Mouse (Mus musculus) kidney, embryonic 14.5 days (tissue): ENCODE results near the gene Abtb2. TPM values are rescaled to one million over a fixed set of nuclear protein-coding genes. Genes with fewer than 3 reads are reported as not detected.

Experiments used
- ATAC-seq: fragments of 200-750 bp; cut with Nextera tagmentation; 2 replicates; pipeline ENCODE4 v1.8.0; 2017; ENCODE audit warnings: moderate number of reproducible peaks, mild to moderate bottlenecking, moderate TSS enrichment, moderate library complexity; ENCODE audit not compliant: low FRiP score, low TSS enrichment
- H3K27ac ChIP-seq: fragments of 300-500 bp; sonication (generic); 2 replicates; pipeline ENCODE4 v1.5.1; 2014; ENCODE audit warnings: low read depth, mild to moderate bottlenecking, low read length, moderate library complexity, mixed read lengths
- H3K27me3 ChIP-seq: fragments of 300-500 bp; sonication (generic); 2 replicates; pipeline ENCODE4 v1.6.1; 2014; ENCODE audit warnings: mild to moderate bottlenecking, low read length; ENCODE audit not compliant: control insufficient read depth, insufficient read depth
- H3K36me3 ChIP-seq: fragments of 300-500 bp; sonication (generic); 2 replicates; pipeline ENCODE4 v1.6.1; 2014; ENCODE audit warnings: low read length, mixed read lengths; ENCODE audit not compliant: control insufficient read depth, insufficient read depth
- H3K4me1 ChIP-seq: fragments of 300-500 bp; sonication (generic); 2 replicates; pipeline ENCODE4 v1.6.1; 2014; ENCODE audit warnings: low read length, mixed read lengths; ENCODE audit not compliant: control insufficient read depth, insufficient read depth
- H3K4me2 ChIP-seq: fragments of 300-500 bp; sonication (generic); replicated peaks from 2 replicates; pipeline ENCODE4 v1.6.1; 2014; ENCODE audit warnings: low read depth, mild to moderate bottlenecking, low read length
- H3K4me3 ChIP-seq: fragments of 300-500 bp; sonication (generic); 2 replicates; pipeline ENCODE4 v1.5.1; 2014; ENCODE audit warnings: mild to moderate bottlenecking, low read length
- H3K9ac ChIP-seq: fragments of 300-500 bp; sonication (generic); 2 replicates; pipeline ENCODE4 v1.6.1; 2014; ENCODE audit warnings: low read depth, mild to moderate bottlenecking, low read length, moderate library complexity
- H3K9me3 ChIP-seq: fragments of 300-500 bp; sonication (generic); 2 replicates; pipeline ENCODE4 v1.6.1; 2016; ENCODE audit warnings: low read length; ENCODE audit not compliant: control insufficient read depth
- WGBS: fragments of 180-500 bp; shearing (Covaris S2); extraction: QIAGEN DNeasy Blood & Tissue Kit; methylation state at CpG from one replicate; pipeline ENCODE4 v1.1.7; 2014; 5-methylcytosine and 5-hydroxymethylcytosine counted together
- polyA plus RNA-seq: library from polyadenylated mRNA; unstranded; fragments of >200 nt; fragmentation: Nextera tagmentation; extraction: Ambion mirVana; gene quantifications from 2 replicates; pipeline ENCODE4 v1.2.1, GENCODE M21; 2014

The Abtb2 gene
- polyA plus RNA-seq, 1 experiment from 2014 or later, result 7.6 TPM

GRCm38 (mm10) chr2:103565171-103565591, 929 bp upstream of the Abtb2 start:
- Histone ChIP-seq H3K4me3 (peak overlapping the region; percentile 69), H3K9me3 (no peaks in the 10 kb centered on the region), H3K9ac (peak overlapping the region; percentile 31; the same call in 1 of the 2 replicates), H3K27me3 (peaks cover 4% of the 10 kb centered on the region; the same call in 1 of the 2 replicates), H3K27ac (no peak overlapping the region), H3K4me1 (peaks cover 32% of the 10 kb centered on the region), H3K4me2 (peak overlapping the region; percentile 98), H3K36me3 (no peaks in the 10 kb centered on the region)
- ATAC-seq, result no peak
- WGBS, result 2% methylated on average over 22 of the region's 22 CpGs

GRCm38 (mm10) chr2:103566423-103566712, 258 bp downstream of the Abtb2 start:
- H3K4me1 ChIP-seq, result peaks cover 32% of the 10 kb centered on the region
- no peaks in the 10 kb centered on the region for H3K36me3 ChIP-seq
- no peaks in the 10 kb centered on the region for H3K9me3 ChIP-seq
- H3K4me2 ChIP-seq, result peak overlapping the region; percentile 98
- peak overlapping the region; percentile 75 for H3K9ac ChIP-seq
- WGBS, result under 1% methylated on average over 40 of the region's 40 CpGs
- H3K4me3 ChIP-seq, result peak overlapping the region; percentile 69
- peaks cover 4% of the 10 kb centered on the region; the same call in 1 of the 2 replicates for H3K27me3 ChIP-seq
- ATAC-seq, result peak; percentile 53
- peak overlapping the region; percentile 80 for H3K27ac ChIP-seq

- H3K4me2 ChIP-seq, result peak overlapping the region; percentile 98
- no peaks in the 10 kb centered on the region for H3K9me3 ChIP-seq
- peak; percentile 44 for ATAC-seq
- H3K4me3 ChIP-seq, result peak overlapping the region; percentile 69
- WGBS, result under 1% methylated on average over 71 of the region's 79 CpGs
- peaks cover 32% of the 10 kb centered on the region for H3K4me1 ChIP-seq
- peak overlapping the region; percentile 75 for H3K9ac ChIP-seq
- H3K27ac ChIP-seq, result peak overlapping the region; percentile 80
- H3K27me3 ChIP-seq, result peaks cover 4% of the 10 kb centered on the region; the same call in 1 of the 2 replicates
- H3K36me3 ChIP-seq, result no peaks in the 10 kb centered on the region
Measured at GRCm38 (mm10) chr2:103566713-103567521, 807 bp downstream of the Abtb2 start.

GRCm38 (mm10) chr2:103568161-103568560, 2.1 kb downstream of the Abtb2 start:
- peaks cover 37% of the 10 kb centered on the region for H3K4me1 ChIP-seq
- H3K27me3 ChIP-seq, result no peaks in the 10 kb centered on the region

GRCm38 (mm10) chr2:103569716-103570115, 3.6 kb downstream of the Abtb2 start:
- WGBS, result 23% methylated on average over 1 of the region's 1 CpGs
- no peak overlapping the region for H3K4me3 ChIP-seq
- no peaks in the 10 kb centered on the region for H3K36me3 ChIP-seq
- H3K9me3 ChIP-seq, result no peaks in the 10 kb centered on the region
- H3K27ac ChIP-seq, result no peak overlapping the region
- no peaks in the 10 kb centered on the region for H3K27me3 ChIP-seq
- no peak overlapping the region for H3K9ac ChIP-seq
- H3K4me1 ChIP-seq, result peaks cover 37% of the 10 kb centered on the region
- no peak for ATAC-seq
- H3K4me2 ChIP-seq, result no peak overlapping the region

More at GRCm38 (mm10) chr2:103568161-103568560, 2.1 kb downstream of the Abtb2 start:
- no peaks in the 10 kb centered on the region for H3K9me3 ChIP-seq
- H3K9ac ChIP-seq, result peak overlapping the region; percentile 31; the same call in 1 of the 2 replicates
- peak overlapping the region; percentile 98 for H3K4me2 ChIP-seq
- ATAC-seq, result no peak
- WGBS, result 26% methylated on average over 7 of the region's 7 CpGs
- no peak overlapping the region for H3K27ac ChIP-seq
- H3K4me3 ChIP-seq, result peak overlapping the region; percentile 69
- no peaks in the 10 kb centered on the region for H3K36me3 ChIP-seq

GRCm38 (mm10) chr2:103572354-103572753, 6.2 kb downstream of the Abtb2 start:
- H3K4me3 ChIP-seq, result no peak overlapping the region
- no peak overlapping the region for H3K9ac ChIP-seq
- no peak; the same call in 1 of the 2 replicates for ATAC-seq
- peaks cover 23% of the 10 kb centered on the region for H3K4me1 ChIP-seq
- no peaks in the 10 kb centered on the region for H3K27me3 ChIP-seq
- no peak overlapping the region for H3K4me2 ChIP-seq
- no peaks in the 10 kb centered on the region for H3K36me3 ChIP-seq
- 55% methylated on average over 2 of the region's 2 CpGs for WGBS
- no peaks in the 10 kb centered on the region for H3K9me3 ChIP-seq
- no peak overlapping the region for H3K27ac ChIP-seq

GRCm38 (mm10) chr2:103576371-103576770, 10.3 kb downstream of the Abtb2 start:
- Histone ChIP-seq H3K27me3 (no peaks in the 10 kb centered on the region), H3K36me3 (no peaks in the 10 kb centered on the region), H3K4me1 (peaks cover 20% of the 10 kb centered on the region; the same call in 1 of the 2 replicates), H3K9me3 (no peaks in the 10 kb centered on the region), H3K27ac (no peak overlapping the region), H3K9ac (no peak overlapping the region), H3K4me2 (no peak overlapping the region), H3K4me3 (no peak overlapping the region)
- WGBS, result 61% methylated on average over 3 of the region's 3 CpGs
- ATAC-seq, result no peak

GRCm38 (mm10) chr2:103577752-103578662, 11.9 kb downstream of the Abtb2 start:
- Histone ChIP-seq H3K4me1 (peaks cover 18% of the 10 kb centered on the region; the same call in 1 of the 2 replicates), H3K9ac (no peak overlapping the region), H3K36me3 (no peaks in the 10 kb centered on the region), H3K9me3 (no peaks in the 10 kb centered on the region), H3K4me2 (no peak overlapping the region), H3K27me3 (no peaks in the 10 kb centered on the region), H3K4me3 (no peak overlapping the region), H3K27ac (no peak overlapping the region)
- no peak for ATAC-seq
- WGBS, result 73% methylated on average over 7 of the region's 7 CpGs
